Mouse (Mus musculus) forebrain, embryonic 15.5 days (tissue): ENCODE results near the gene Pbx1. TPM values are rescaled to one million over a fixed set of nuclear protein-coding genes. Genes with fewer than 3 reads are reported as not detected.

Experiments
- ATAC-seq: fragments of 200-750 bp; cut with Nextera tagmentation; replicated peaks from 2 replicates; pipeline ENCODE4 v1.8.0; 2017; ENCODE audit warnings: mild to moderate bottlenecking, moderate TSS enrichment, moderate library complexity
- H3K27ac ChIP-seq: fragments of 300-500 bp; sonication (generic); replicated peaks from 2 replicates; pipeline ENCODE4 v1.5.1; 2015; ENCODE audit warnings: mild to moderate bottlenecking, inconsistent platforms
- H3K27me3 ChIP-seq: fragments of 300-500 bp; sonication (generic); 2 replicates; pipeline ENCODE4 v1.6.1; 2015; ENCODE audit warnings: inconsistent platforms
- H3K36me3 ChIP-seq: fragments of 300-500 bp; sonication (generic); 2 replicates; pipeline ENCODE4 v1.6.1; 2015; ENCODE audit warnings: mild to moderate bottlenecking, inconsistent platforms
- H3K4me1 ChIP-seq: fragments of 300-500 bp; sonication (generic); 2 replicates; pipeline ENCODE4 v1.6.1; 2015; ENCODE audit warnings: inconsistent platforms
- H3K4me2 ChIP-seq: fragments of 300-500 bp; sonication (generic); replicated peaks from 2 replicates; pipeline ENCODE4 v1.6.1; 2015; ENCODE audit warnings: mild to moderate bottlenecking, inconsistent platforms
- H3K4me3 ChIP-seq: fragments of 300-500 bp; sonication (generic); 2 replicates; pipeline ENCODE4 v1.5.1; 2015; ENCODE audit warnings: mild to moderate bottlenecking, inconsistent platforms
- H3K9ac ChIP-seq: fragments of 300-500 bp; sonication (generic); replicated peaks from 2 replicates; pipeline ENCODE4 v1.6.1; 2015; ENCODE audit warnings: mild to moderate bottlenecking, inconsistent platforms
- H3K9me3 ChIP-seq: fragments of 300-500 bp; sonication (generic); 2 replicates; pipeline ENCODE4 v1.6.1; 2016; ENCODE audit warnings: inconsistent platforms
- WGBS: fragments of 180-500 bp; shearing (Covaris S2); methylation state at CpG from one replicate; pipeline ENCODE4 v1.1.7; 2015; ENCODE audit warnings: mixed read lengths; 5-methylcytosine and 5-hydroxymethylcytosine counted together
- polyA plus RNA-seq: library from polyadenylated mRNA; unstranded; fragments of >200 nt; fragmentation: Nextera tagmentation; extraction: Ambion mirVana; gene quantifications from 2 replicates; pipeline ENCODE4 v1.2.1, GENCODE M21; 2015

The Pbx1 gene
- polyA plus RNA-seq, 1 experiment from 2014 or later, result 90.5 TPM

GRCm38 (mm10) chr1:168241316-168241715, 190.8 kb downstream of the Pbx1 start:
- ATAC-seq, result peak; percentile 45
- peak overlapping the region; percentile 2; the same call in 1 of the 2 replicates for H3K4me3 ChIP-seq
- no peaks in the 10 kb centered on the region for H3K9me3 ChIP-seq
- H3K36me3 ChIP-seq, result no peaks in the 10 kb centered on the region
- H3K27ac ChIP-seq, result peak overlapping the region; percentile 92
- H3K4me1 ChIP-seq, result peaks cover 87% of the 10 kb centered on the region
- no peaks in the 10 kb centered on the region for H3K27me3 ChIP-seq
- H3K9ac ChIP-seq, result peak overlapping the region; percentile 26
- peak overlapping the region; percentile 33 for H3K4me2 ChIP-seq
- 4% methylated on average over 7 of the region's 7 CpGs for WGBS

GRCm38 (mm10) chr1:168240846-168241245, 191.2 kb downstream of the Pbx1 start:
- Histone ChIP-seq H3K4me2 (peak overlapping the region; percentile 33), H3K27me3 (no peaks in the 10 kb centered on the region), H3K4me1 (peaks cover 87% of the 10 kb centered on the region), H3K36me3 (no peaks in the 10 kb centered on the region), H3K9me3 (no peaks in the 10 kb centered on the region), H3K27ac (peak overlapping the region; percentile 92), H3K4me3 (no peak overlapping the region), H3K9ac (no peak overlapping the region)
- ATAC-seq, result peak; percentile 73
- WGBS, result 5% methylated on average over 7 of the region's 7 CpGs

- H3K4me1 ChIP-seq, result peaks cover 85% of the 10 kb centered on the region
- 41% methylated on average over 5 of the region's 5 CpGs for WGBS
- H3K9me3 ChIP-seq, result no peaks in the 10 kb centered on the region
- no peak overlapping the region for H3K4me3 ChIP-seq
- H3K27ac ChIP-seq, result peak overlapping the region; percentile 92
- H3K4me2 ChIP-seq, result peak overlapping the region; percentile 33
- ATAC-seq, result peak; percentile 51
- no peaks in the 10 kb centered on the region for H3K36me3 ChIP-seq
- H3K9ac ChIP-seq, result no peak overlapping the region
- no peaks in the 10 kb centered on the region for H3K27me3 ChIP-seq
These were observed 191.7 kb downstream of the Pbx1 start for GRCm38 (mm10) chr1:168240386-168240785.

- 81% methylated on average over 5 of the region's 5 CpGs for WGBS
- no peak for ATAC-seq
- H3K36me3 ChIP-seq, result no peaks in the 10 kb centered on the region
- no peak overlapping the region for H3K4me2 ChIP-seq
- no peak overlapping the region for H3K27ac ChIP-seq
- peaks cover 60% of the 10 kb centered on the region for H3K4me1 ChIP-seq
- no peaks in the 10 kb centered on the region for H3K27me3 ChIP-seq
- no peaks in the 10 kb centered on the region for H3K9me3 ChIP-seq
- H3K4me3 ChIP-seq, result no peak overlapping the region
- H3K9ac ChIP-seq, result no peak overlapping the region
These were observed 196.0 kb downstream of the Pbx1 start for GRCm38 (mm10) chr1:168236101-168236500.

- no peaks in the 10 kb centered on the region for H3K27me3 ChIP-seq
- H3K9me3 ChIP-seq, result no peaks in the 10 kb centered on the region
- H3K27ac ChIP-seq, result peak overlapping the region; percentile 51
- no peak overlapping the region for H3K9ac ChIP-seq
- 56% methylated on average over 11 of the region's 11 CpGs for WGBS
- no peak for ATAC-seq
- no peak overlapping the region for H3K4me2 ChIP-seq
- H3K36me3 ChIP-seq, result no peaks in the 10 kb centered on the region
- peaks cover 60% of the 10 kb centered on the region for H3K4me1 ChIP-seq
- H3K4me3 ChIP-seq, result no peak overlapping the region
These were observed 197.7 kb downstream of the Pbx1 start for GRCm38 (mm10) chr1:168234355-168234754.

GRCm38 (mm10) chr1:168233182-168233581, 198.9 kb downstream of the Pbx1 start:
- Histone ChIP-seq H3K27ac (no peak overlapping the region), H3K4me1 (peaks cover 59% of the 10 kb centered on the region), H3K4me2 (no peak overlapping the region), H3K36me3 (no peaks in the 10 kb centered on the region), H3K9me3 (no peaks in the 10 kb centered on the region), H3K27me3 (no peaks in the 10 kb centered on the region), H3K9ac (no peak overlapping the region), H3K4me3 (no peak overlapping the region)
- no peak for ATAC-seq
- 89% methylated on average over 1 of the region's 1 CpGs for WGBS

GRCm38 (mm10) chr1:168231548-168232429, 200.3 kb downstream of the Pbx1 start:
- H3K4me1 ChIP-seq, result peaks cover 58% of the 10 kb centered on the region
- 92% methylated on average over 11 of the region's 11 CpGs for WGBS

GRCm38 (mm10) chr1:168230858-168231257, 201.2 kb downstream of the Pbx1 start:
- Histone ChIP-seq H3K4me3 (no peak overlapping the region), H3K9me3 (no peaks in the 10 kb centered on the region), H3K36me3 (no peaks in the 10 kb centered on the region), H3K4me2 (no peak overlapping the region), H3K27ac (peak overlapping the region; percentile 64), H3K4me1 (peaks cover 59% of the 10 kb centered on the region), H3K27me3 (no peaks in the 10 kb centered on the region), H3K9ac (no peak overlapping the region; the same call in 1 of the 2 replicates)
- no peak for ATAC-seq
- 14% methylated on average over 1 of the region's 1 CpGs for WGBS

More at GRCm38 (mm10) chr1:168231548-168232429, 200.3 kb downstream of the Pbx1 start:
- Histone ChIP-seq H3K36me3 (no peaks in the 10 kb centered on the region), H3K9ac (no peak overlapping the region; the same call in 1 of the 2 replicates), H3K27me3 (no peaks in the 10 kb centered on the region), H3K4me2 (no peak overlapping the region), H3K9me3 (no peaks in the 10 kb centered on the region), H3K27ac (peak overlapping the region; percentile 64; the same call in 1 of the 2 replicates), H3K4me3 (no peak overlapping the region)
- ATAC-seq, result no peak

- Histone ChIP-seq H3K27ac (peak overlapping the region; percentile 64), H3K4me1 (peaks cover 62% of the 10 kb centered on the region), H3K4me2 (no peak overlapping the region), H3K9ac (no peak overlapping the region), H3K36me3 (no peaks in the 10 kb centered on the region), H3K4me3 (no peak overlapping the region), H3K9me3 (no peaks in the 10 kb centered on the region), H3K27me3 (no peaks in the 10 kb centered on the region)
- peak; percentile 24; the same call in 1 of the 2 replicates for ATAC-seq
- WGBS, result 38% methylated on average over 4 of the region's 4 CpGs
These were observed 201.9 kb downstream of the Pbx1 start for GRCm38 (mm10) chr1:168230134-168230533.

GRCm38 (mm10) chr1:168228756-168229526, 203.1 kb downstream of the Pbx1 start:
- Histone ChIP-seq H3K4me2 (no peak overlapping the region), H3K9me3 (no peaks in the 10 kb centered on the region), H3K4me1 (peaks cover 56% of the 10 kb centered on the region), H3K4me3 (no peak overlapping the region), H3K27ac (no peak overlapping the region), H3K36me3 (no peaks in the 10 kb centered on the region), H3K9ac (no peak overlapping the region), H3K27me3 (no peaks in the 10 kb centered on the region)
- no peak for ATAC-seq
- WGBS, result 70% methylated on average over 6 of the region's 6 CpGs

GRCm38 (mm10) chr1:168226150-168226549, 205.9 kb downstream of the Pbx1 start:
- H3K36me3 ChIP-seq, result no peaks in the 10 kb centered on the region
- H3K27me3 ChIP-seq, result no peaks in the 10 kb centered on the region
- no peak overlapping the region for H3K9ac ChIP-seq
- no peak overlapping the region for H3K4me3 ChIP-seq
- H3K9me3 ChIP-seq, result no peaks in the 10 kb centered on the region
- H3K4me2 ChIP-seq, result no peak overlapping the region
- peak overlapping the region; percentile 39; the same call in 1 of the 2 replicates for H3K27ac ChIP-seq
- H3K4me1 ChIP-seq, result peaks cover 73% of the 10 kb centered on the region
- ATAC-seq, result no peak
- WGBS, result 48% methylated on average over 6 of the region's 6 CpGs

- Histone ChIP-seq H3K9ac (no peak overlapping the region), H3K27me3 (no peaks in the 10 kb centered on the region), H3K36me3 (no peaks in the 10 kb centered on the region), H3K4me2 (no peak overlapping the region), H3K4me1 (peaks cover 73% of the 10 kb centered on the region), H3K4me3 (no peak overlapping the region), H3K27ac (peak overlapping the region; percentile 39; the same call in 1 of the 2 replicates), H3K9me3 (no peaks in the 10 kb centered on the region)
- 67% methylated on average over 7 of the region's 7 CpGs for WGBS
- ATAC-seq, result no peak
These were observed 206.4 kb downstream of the Pbx1 start for GRCm38 (mm10) chr1:168225595-168226127.
